Mouse (Mus musculus) heart, embryonic 12.5 days (tissue): ENCODE measurements at regions not wholly inside any gene's neighbourhood (a gene's known extent, or its start where the extent isn't known, plus 50 kb on each side); places are given as distances from the start of the nearest gene placed in this dataset.

Experiments used
- ATAC-seq: fragments of 200-750 bp; cut with Nextera tagmentation; 2 replicates; pipeline ENCODE4 v1.8.0; 2017; ENCODE audit warnings: moderate TSS enrichment, moderate library complexity; ENCODE audit not compliant: insufficient number of reproducible peaks, low FRiP score
- H3K27ac ChIP-seq: fragments of 300-500 bp; sonication (generic); 2 replicates; pipeline ENCODE4 v1.5.1; 2016; ENCODE audit warnings: mild to moderate bottlenecking, moderate library complexity; ENCODE audit not compliant: poor library complexity, severe bottlenecking
- H3K27me3 ChIP-seq: fragments of 300-500 bp; sonication (generic); replicated peaks from 2 replicates; pipeline ENCODE4 v1.6.1; 2016; ENCODE audit warnings: mild to moderate bottlenecking, moderate library complexity
- H3K36me3 ChIP-seq: fragments of 300-500 bp; sonication (generic); 2 replicates; pipeline ENCODE4 v1.6.1; 2016; ENCODE audit warnings: mild to moderate bottlenecking, moderate library complexity
- H3K4me1 ChIP-seq: fragments of 300-500 bp; sonication (generic); replicated peaks from 2 replicates; pipeline ENCODE4 v1.6.1; 2016; ENCODE audit warnings: mild to moderate bottlenecking
- H3K4me2 ChIP-seq: fragments of 300-500 bp; sonication (generic); 2 replicates; pipeline ENCODE4 v1.6.1; 2016; ENCODE audit warnings: mild to moderate bottlenecking, moderate library complexity
- H3K4me3 ChIP-seq: fragments of 300-500 bp; sonication (generic); 2 replicates; pipeline ENCODE4 v1.5.1; 2016; ENCODE audit warnings: mild to moderate bottlenecking
- H3K9ac ChIP-seq: fragments of 300-500 bp; sonication (generic); 2 replicates; pipeline ENCODE4 v1.6.1; 2016; ENCODE audit warnings: mild to moderate bottlenecking, moderate library complexity
- H3K9me3 ChIP-seq: fragments of 300-500 bp; sonication (generic); replicated peaks from 2 replicates; pipeline ENCODE4 v1.6.1; 2016; ENCODE audit warnings: mild to moderate bottlenecking, moderate library complexity
- WGBS: fragments of 180-500 bp; shearing (Covaris S2); methylation state at CpG from one replicate; pipeline ENCODE4 v1.1.7; 2016; 5-methylcytosine and 5-hydroxymethylcytosine counted together

- H3K4me3 ChIP-seq = no peak overlapping the region
- ATAC-seq = no peak
- no peak overlapping the region for H3K9ac ChIP-seq
- no peaks in the 10 kb centered on the region for H3K27me3 ChIP-seq
- H3K9me3 ChIP-seq = no peaks in the 10 kb centered on the region
- H3K36me3 ChIP-seq = no peaks in the 10 kb centered on the region
- no peak overlapping the region for H3K4me2 ChIP-seq
- H3K27ac ChIP-seq = no peak overlapping the region
- WGBS = 73% methylated on average over 6 of the region's 6 CpGs
- peaks cover 22% of the 10 kb centered on the region for H3K4me1 ChIP-seq
Observed at GRCm38 (mm10) chr6:148514124-148514523, 69.9 kb upstream of the Tmtc1 start.

- H3K36me3 ChIP-seq = no peaks in the 10 kb centered on the region
- H3K27ac ChIP-seq = no peak overlapping the region
- peak; percentile 53; the same call in 1 of the 2 replicates for ATAC-seq
- H3K4me1 ChIP-seq = peaks cover 22% of the 10 kb centered on the region
- no peaks in the 10 kb centered on the region for H3K27me3 ChIP-seq
- H3K4me3 ChIP-seq = no peak overlapping the region
- no peak overlapping the region for H3K9ac ChIP-seq
- H3K4me2 ChIP-seq = no peak overlapping the region
- WGBS = 22% methylated on average over 2 of the region's 2 CpGs
- no peaks in the 10 kb centered on the region for H3K9me3 ChIP-seq
Observed at GRCm38 (mm10) chr6:148513134-148513533, 68.9 kb upstream of the Tmtc1 start.

- Histone ChIP-seq H3K36me3 (no peaks in the 10 kb centered on the region), H3K4me3 (no peak overlapping the region), H3K4me1 (peaks cover 10% of the 10 kb centered on the region), H3K27ac (no peak overlapping the region), H3K27me3 (no peaks in the 10 kb centered on the region), H3K4me2 (no peak overlapping the region), H3K9me3 (no peaks in the 10 kb centered on the region), H3K9ac (no peak overlapping the region)
- no peak for ATAC-seq
- 89% methylated on average over 2 of the region's 2 CpGs for WGBS
Observed at GRCm38 (mm10) chr6:148505325-148505724, 61.1 kb upstream of the Tmtc1 start.

GRCm38 (mm10) chr6:148500251-148501179 lies 56.3 kb upstream of the Tmtc1 start:
- Histone ChIP-seq H3K4me3 (no peak overlapping the region), H3K9ac (no peak overlapping the region; the same call in 1 of the 2 replicates), H3K9me3 (no peaks in the 10 kb centered on the region), H3K36me3 (no peaks in the 10 kb centered on the region), H3K4me2 (no peak overlapping the region; the same call in 1 of the 2 replicates), H3K4me1 (peaks cover 20% of the 10 kb centered on the region), H3K27me3 (no peaks in the 10 kb centered on the region), H3K27ac (peak overlapping the region; percentile 85)
- 24% methylated on average over 9 of the region's 9 CpGs for WGBS
- 0 out of 2 replicates have a peak, but pooled peaks have one; percentile 29 for ATAC-seq
